Mouse (Mus musculus) thymus, adult 18-20 months (tissue): ENCODE results near the gene Hes6.
A peak's percentile ranks its signal among the peaks of the same experiment; 100 is the strongest.

Experiments used
- DNase-seq, 2 experiments: peaks; one replicate each; pipeline ENCODE4 v3.0.0; 2022; ENCODE audit warnings: mixed read lengths in 2 of 2

The Hes6 gene

GRCm38 (mm10) chr1:91413898-91414594, at the start of gene Hes6:
TSS of gene Hes6 (minus strand) at chr1:91414038.
- peak; percentile 48 to 55 for DNase-seq

- no peak for DNase-seq
These were observed 49.6 kb upstream of the Hes6 start for GRCm38 (mm10) chr1:91463336-91463995.

GRCm38 (mm10) chr1:91460564-91460963, 46.7 kb upstream of the Hes6 start:
- no peak for DNase-seq

- no peak for DNase-seq
These were observed 46.2 kb upstream of the Hes6 start for GRCm38 (mm10) chr1:91460069-91460468.

- peak; percentile 98 to 99 for DNase-seq
These were observed 45.4 kb upstream of the Hes6 start, which contains the start of gene Per2 for GRCm38 (mm10) chr1:91459059-91459809. TSS of gene Per2 (minus strand) at chr1:91459324.

GRCm38 (mm10) chr1:91458223-91458861, 44.5 kb upstream of the Hes6 start:
- DNase-seq, result peak in 1 of 2 experiments; percentile 32

GRCm38 (mm10) chr1:91457698-91458097, 43.9 kb upstream of the Hes6 start:
- no peak for DNase-seq

- no peak for DNase-seq
These were observed 43.3 kb upstream of the Hes6 start for GRCm38 (mm10) chr1:91457116-91457515.

GRCm38 (mm10) chr1:91456301-91456801, 42.5 kb upstream of the Hes6 start:
- no peak for DNase-seq

GRCm38 (mm10) chr1:91455661-91456161, 41.9 kb upstream of the Hes6 start:
- DNase-seq, result no peak

- DNase-seq, result no peak
These were observed 41.1 kb upstream of the Hes6 start for GRCm38 (mm10) chr1:91454927-91455326.

GRCm38 (mm10) chr1:91454366-91454765, 40.5 kb upstream of the Hes6 start:
- DNase-seq, result no peak

GRCm38 (mm10) chr1:91453932-91454331, 40.1 kb upstream of the Hes6 start:
- DNase-seq, result no peak

- DNase-seq, result no peak
These were observed 37.8 kb upstream of the Hes6 start for GRCm38 (mm10) chr1:91451547-91452084.

GRCm38 (mm10) chr1:91450851-91451250, 37.0 kb upstream of the Hes6 start:
- DNase-seq, result no peak

- DNase-seq, result no peak
These were observed 34.9 kb upstream of the Hes6 start for GRCm38 (mm10) chr1:91448688-91449087.

- no peak for DNase-seq
These were observed 32.7 kb upstream of the Hes6 start for GRCm38 (mm10) chr1:91446511-91446910.

- no peak for DNase-seq
These were observed 32.2 kb upstream of the Hes6 start for GRCm38 (mm10) chr1:91446060-91446459.

GRCm38 (mm10) chr1:91444841-91445830, 31.3 kb upstream of the Hes6 start:
- DNase-seq, result no peak

- DNase-seq, result no peak
These were observed 28.6 kb upstream of the Hes6 start for GRCm38 (mm10) chr1:91442350-91442990.

- no peak for DNase-seq
These were observed 28.0 kb upstream of the Hes6 start for GRCm38 (mm10) chr1:91441855-91442254.
